Mouse (Mus musculus): Measurements from ENCODE around the gene Rapgef3. TPM values are rescaled to one million over a fixed set of nuclear protein-coding genes. Genes with fewer than 3 reads are reported as not detected.
A peak's percentile ranks its signal among the peaks of the same experiment; 100 is the strongest.

Gene Rapgef3
- polyA plus RNA-seq, 1 experiment from 2014 or later, result 4.0 TPM

DNA sequence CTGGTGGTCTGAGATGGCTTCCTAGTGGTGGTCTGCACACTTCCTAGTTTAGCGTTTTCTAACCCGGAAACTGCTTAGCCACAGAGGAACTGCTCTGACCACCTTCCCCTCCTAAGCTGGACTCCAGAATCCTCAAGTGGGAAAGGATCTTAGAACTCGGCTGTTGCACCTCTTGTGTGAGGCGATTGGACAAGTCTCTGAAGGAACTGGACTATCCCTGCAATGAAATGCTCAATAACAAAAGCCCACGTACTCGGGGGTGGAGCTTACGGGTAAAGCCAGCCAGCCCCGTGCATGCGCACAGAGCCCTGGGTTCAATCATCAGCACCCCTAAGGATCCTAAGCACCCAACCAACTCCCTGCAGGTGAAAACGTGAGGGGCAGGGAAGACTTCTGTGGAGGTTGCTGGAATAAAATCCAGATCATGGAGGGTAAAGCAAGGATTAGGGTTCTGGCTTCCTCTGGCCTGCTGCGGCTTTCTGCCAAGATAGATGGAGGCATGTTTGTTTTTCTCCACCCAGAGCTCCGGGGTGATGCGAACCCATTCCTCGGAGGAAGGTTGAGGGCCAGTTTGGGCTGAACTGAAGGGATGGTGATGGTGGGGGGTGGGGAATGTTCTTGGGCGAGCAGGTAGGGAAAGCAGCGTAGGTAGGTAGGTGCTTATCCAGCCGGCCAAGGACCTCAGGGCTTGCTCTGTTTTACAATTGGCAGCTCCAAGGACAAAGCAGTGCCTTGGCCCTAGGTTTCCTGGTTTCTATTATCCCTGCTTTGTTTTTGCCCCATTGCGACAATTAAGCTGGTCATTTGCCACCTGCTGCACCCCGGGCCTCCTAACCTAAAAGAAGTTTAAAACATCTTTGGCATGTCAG is 20.3 kb upstream of the Rapgef3 start:
- H3K27me3 ChIP-seq (ENCODE audit: control insufficient read depth, insufficient read depth, low read length), result peaks cover under 1% of the 10 kb centered on the region; the same call in 1 of the 2 replicates
- DNase-seq (ENCODE audit: low spot score) (no peak), ATAC-seq (ENCODE audit: low FRiP score) (no peak)
- H3K4me3 ChIP-seq (ENCODE audit: low read depth, low read length), result no peak overlapping the region
- no peak overlapping the region; the same call in 1 of the 2 replicates for H3K27ac ChIP-seq (ENCODE audit: low read depth, low read length)
- no peaks in the 10 kb centered on the region for H3K9me3 ChIP-seq (ENCODE audit: control insufficient read depth, low read length)
- H3K36me3 ChIP-seq (ENCODE audit: control insufficient read depth, insufficient read depth, low read length), result peaks cover under 1% of the 10 kb centered on the region; the same call in 1 of the 2 replicates
- H3K4me2 ChIP-seq (replicated peaks; ENCODE audit: low read depth, low read length), result no peak overlapping the region
- H3K4me1 ChIP-seq (replicated peaks; ENCODE audit: control insufficient read depth, insufficient read depth, low read length), result no peaks in the 10 kb centered on the region; the same call in 1 of the 2 replicates
- WGBS, result 73% methylated on average over 19 of the region's 19 CpGs
- H3K9ac ChIP-seq (ENCODE audit: low read depth, low read length), result no peak overlapping the region

- no peak overlapping the region for H3K27ac ChIP-seq (ENCODE audit: low read depth, low read length)
These were observed 19.5 kb upstream of the Rapgef3 start for GRCm38 (mm10) chr15:97787148-97787798.

DNA sequence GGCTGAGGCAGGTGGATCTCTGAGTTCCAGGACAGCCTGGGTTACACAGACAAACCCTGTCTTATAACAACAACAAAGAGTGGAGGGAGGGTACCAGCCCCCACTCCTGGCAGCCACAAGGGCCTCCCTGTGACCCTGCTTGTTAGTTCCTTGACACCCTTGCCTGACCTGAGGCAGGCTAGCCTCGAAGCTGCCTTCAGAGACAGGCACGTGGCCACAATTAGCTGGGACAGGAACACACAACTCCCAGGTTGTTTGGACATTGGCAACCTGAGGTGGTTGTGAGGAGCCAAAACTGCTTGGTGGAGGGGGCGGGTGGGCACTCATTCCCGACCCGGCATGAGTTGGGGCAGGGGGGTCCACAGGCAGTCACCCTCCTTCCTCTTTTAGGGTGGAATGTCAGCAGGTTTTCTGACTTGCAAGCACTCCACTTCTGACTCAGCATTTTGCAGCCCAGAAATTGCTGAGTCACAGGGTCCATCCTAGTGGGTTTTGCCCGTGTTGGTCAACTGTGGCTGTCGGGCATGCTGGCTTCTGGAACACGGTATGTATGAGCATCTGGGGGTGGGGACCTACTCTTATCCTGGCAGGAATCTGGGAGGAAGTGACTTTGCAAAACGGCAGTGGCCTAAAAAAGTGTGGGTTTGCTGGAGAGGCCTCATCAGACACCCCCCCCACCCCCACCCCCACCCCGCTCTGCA is 18.8 kb upstream of the Rapgef3 start:
- H3K4me1 ChIP-seq (replicated peaks; ENCODE audit: control insufficient read depth, insufficient read depth, low read length), result no peaks in the 10 kb centered on the region; the same call in none of the 2 replicates
- peaks cover 4% of the 10 kb centered on the region for H3K27me3 ChIP-seq (ENCODE audit: control insufficient read depth, insufficient read depth, low read length)
- no peak overlapping the region for H3K4me3 ChIP-seq (ENCODE audit: low read depth, low read length)
- H3K27ac ChIP-seq (ENCODE audit: low read depth, low read length), result no peak overlapping the region
- ATAC-seq (ENCODE audit: low FRiP score) (no peak), DNase-seq (ENCODE audit: low spot score) (no peak)
- no peak overlapping the region for H3K4me2 ChIP-seq (replicated peaks; ENCODE audit: low read depth, low read length)
- no peaks in the 10 kb centered on the region for H3K36me3 ChIP-seq (ENCODE audit: control insufficient read depth, insufficient read depth, low read length)
- no peaks in the 10 kb centered on the region for H3K9me3 ChIP-seq (ENCODE audit: control insufficient read depth, low read length)
- H3K9ac ChIP-seq (ENCODE audit: low read depth, low read length), result no peak overlapping the region
- WGBS, result 79% methylated on average over 10 of the region's 10 CpGs

More at GRCm38 (mm10) chr15:97787148-97787798, 19.5 kb upstream of the Rapgef3 start:
- ATAC-seq (ENCODE audit: low FRiP score), result no peak
- no peak overlapping the region for H3K4me2 ChIP-seq (replicated peaks; ENCODE audit: low read depth, low read length)
- H3K27me3 ChIP-seq (ENCODE audit: control insufficient read depth, insufficient read depth, low read length), result peaks cover 4% of the 10 kb centered on the region; the same call in 1 of the 2 replicates
- H3K9me3 ChIP-seq (ENCODE audit: control insufficient read depth, low read length), result no peaks in the 10 kb centered on the region
- no peak overlapping the region for H3K9ac ChIP-seq (ENCODE audit: low read depth, low read length)
- H3K4me1 ChIP-seq (replicated peaks; ENCODE audit: control insufficient read depth, insufficient read depth, low read length), result no peaks in the 10 kb centered on the region; the same call in none of the 2 replicates
- 80% methylated on average over 7 of the region's 7 CpGs for WGBS
- H3K36me3 ChIP-seq (ENCODE audit: control insufficient read depth, insufficient read depth, low read length), result no peaks in the 10 kb centered on the region
- H3K4me3 ChIP-seq (ENCODE audit: low read depth, low read length), result no peak overlapping the region
- no peak for DNase-seq (ENCODE audit: low spot score)

DNA sequence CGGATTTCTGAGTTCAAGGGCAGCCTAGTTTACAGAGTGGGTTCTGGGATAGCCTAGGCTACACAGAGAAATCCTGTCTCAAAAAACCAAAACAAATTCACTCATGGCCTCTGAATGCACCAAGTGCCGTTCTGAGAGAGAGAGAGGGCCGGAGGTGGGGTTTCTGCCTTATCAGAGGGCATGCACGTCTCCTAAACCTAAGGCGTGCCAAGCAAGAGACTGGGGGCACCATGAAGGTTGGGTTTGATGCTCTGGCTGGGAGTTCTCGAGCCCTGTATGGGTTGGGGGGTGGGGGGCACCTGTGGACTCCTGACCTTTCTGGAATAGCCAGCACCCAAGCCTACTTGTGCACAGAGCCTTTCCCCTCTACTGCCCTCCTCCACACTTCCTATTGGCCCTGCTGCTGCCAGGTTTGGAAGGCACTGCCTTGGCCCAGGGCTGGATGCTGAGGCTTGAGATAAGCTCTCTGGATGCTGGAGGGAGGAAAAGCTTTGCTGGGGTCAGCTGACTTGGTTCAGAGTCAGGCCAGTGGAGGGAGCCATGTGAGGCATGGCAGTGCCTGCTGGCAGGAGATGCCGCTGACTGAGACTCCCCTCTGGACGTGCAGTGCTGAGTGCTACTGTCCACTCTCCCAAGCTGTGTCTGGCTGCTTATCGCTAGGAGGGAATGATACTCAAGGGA is 18.1 kb upstream of the Rapgef3 start:
- peaks cover 4% of the 10 kb centered on the region for H3K27me3 ChIP-seq (ENCODE audit: control insufficient read depth, insufficient read depth, low read length)
- no peaks in the 10 kb centered on the region for H3K9me3 ChIP-seq (ENCODE audit: control insufficient read depth, low read length)
- no peak overlapping the region for H3K4me2 ChIP-seq (replicated peaks; ENCODE audit: low read depth, low read length)
- H3K9ac ChIP-seq (ENCODE audit: low read depth, low read length), result no peak overlapping the region
- DNase-seq (ENCODE audit: low spot score) (no peak), ATAC-seq (ENCODE audit: low FRiP score) (no peak)
- H3K27ac ChIP-seq (ENCODE audit: low read depth, low read length), result no peak overlapping the region
- 79% methylated on average over 9 of the region's 9 CpGs for WGBS
- H3K4me3 ChIP-seq (ENCODE audit: low read depth, low read length), result no peak overlapping the region
- H3K36me3 ChIP-seq (ENCODE audit: control insufficient read depth, insufficient read depth, low read length), result no peaks in the 10 kb centered on the region
- no peaks in the 10 kb centered on the region; the same call in none of the 2 replicates for H3K4me1 ChIP-seq (replicated peaks; ENCODE audit: control insufficient read depth, insufficient read depth, low read length)

DNA sequence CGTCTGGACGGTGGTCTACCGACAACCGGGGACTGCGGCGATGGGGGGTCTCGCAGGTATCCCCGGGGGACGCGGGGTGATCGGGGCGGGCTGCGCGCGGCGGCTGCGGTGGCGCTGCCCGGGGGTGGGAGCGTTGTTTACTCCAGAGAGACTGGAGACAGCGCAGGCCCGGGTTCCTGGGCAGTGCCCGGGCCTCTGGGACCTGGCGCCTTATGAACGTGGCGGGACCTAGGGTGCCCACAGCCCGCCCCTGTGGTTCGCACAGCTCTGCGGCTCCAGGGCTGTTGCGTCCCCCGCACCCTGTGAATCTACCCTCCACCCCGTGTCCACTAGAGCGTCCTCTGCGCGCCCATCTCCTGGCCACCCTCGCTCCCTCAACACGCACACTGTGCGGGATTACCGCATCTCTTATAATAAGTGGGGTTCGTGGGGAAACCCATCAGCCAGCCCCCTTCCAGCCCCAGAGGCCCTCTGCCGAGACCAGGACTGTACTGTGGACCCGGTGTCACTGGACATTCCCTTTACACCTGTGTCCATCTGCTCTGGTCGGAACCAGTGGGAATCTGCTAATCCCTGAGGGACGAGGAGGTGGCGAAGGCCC is 16.9 kb upstream of the Rapgef3 start:
- Histone ChIP-seq H3K36me3 (ENCODE audit: control insufficient read depth, insufficient read depth, low read length) (no peaks in the 10 kb centered on the region), H3K9me3 (ENCODE audit: control insufficient read depth, low read length) (no peaks in the 10 kb centered on the region), H3K4me1 (replicated peaks; ENCODE audit: control insufficient read depth, insufficient read depth, low read length) (no peaks in the 10 kb centered on the region; the same call in none of the 2 replicates), H3K4me2 (replicated peaks; ENCODE audit: low read depth, low read length) (peak overlapping the region; percentile 86), H3K27ac (ENCODE audit: low read depth, low read length) (no peak overlapping the region), H3K27me3 (ENCODE audit: control insufficient read depth, insufficient read depth, low read length) (peaks cover 4% of the 10 kb centered on the region), H3K9ac (ENCODE audit: low read depth, low read length) (peak overlapping the region; percentile 83), H3K4me3 (ENCODE audit: low read depth, low read length) (peak overlapping the region; percentile 82)
- 10% methylated on average over 35 of the region's 45 CpGs for WGBS
- DNase-seq (ENCODE audit: low spot score) (no peak), ATAC-seq (ENCODE audit: low FRiP score) (peak; percentile 69)

DNA sequence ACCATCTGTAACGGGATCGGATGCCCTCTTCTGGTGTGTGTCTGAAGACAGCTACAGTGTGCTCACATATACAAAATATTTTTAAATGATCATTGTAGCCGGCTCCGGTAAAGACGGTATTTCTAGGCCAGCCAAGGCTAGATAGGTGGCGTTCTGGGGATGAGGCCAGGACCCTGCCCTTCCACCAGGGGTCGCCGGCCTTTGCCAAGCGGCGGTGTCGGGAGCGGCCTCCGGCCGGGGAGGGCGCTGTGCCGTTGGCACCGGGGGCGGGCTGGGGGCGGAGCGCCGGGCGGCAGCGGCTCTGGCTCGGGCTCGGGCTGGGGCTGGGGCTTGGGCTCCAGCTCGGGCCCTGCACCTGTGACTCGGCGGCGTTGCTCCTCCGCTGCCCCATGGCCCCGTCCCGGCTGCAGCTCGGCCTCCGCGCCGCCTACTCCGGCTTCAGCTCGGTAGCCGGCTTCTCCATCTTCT is 16.4 kb upstream of the Rapgef3 start:
- H3K9me3 ChIP-seq (ENCODE audit: control insufficient read depth, low read length), result no peaks in the 10 kb centered on the region
- peak overlapping the region; percentile 83 for H3K9ac ChIP-seq (ENCODE audit: low read depth, low read length)
- H3K4me2 ChIP-seq (replicated peaks; ENCODE audit: low read depth, low read length), result peak overlapping the region; percentile 86
- peak; percentile 90 for DNase-seq (ENCODE audit: low spot score)
- WGBS, result 5% methylated on average over 26 of the region's 39 CpGs
- peaks cover 4% of the 10 kb centered on the region for H3K27me3 ChIP-seq (ENCODE audit: control insufficient read depth, insufficient read depth, low read length)
- no peak overlapping the region for H3K27ac ChIP-seq (ENCODE audit: low read depth, low read length)
- H3K4me1 ChIP-seq (replicated peaks; ENCODE audit: control insufficient read depth, insufficient read depth, low read length), result no peaks in the 10 kb centered on the region; the same call in none of the 2 replicates
- H3K36me3 ChIP-seq (ENCODE audit: control insufficient read depth, insufficient read depth, low read length), result no peaks in the 10 kb centered on the region
- ATAC-seq (ENCODE audit: low FRiP score), result peak; percentile 81
- H3K4me3 ChIP-seq (ENCODE audit: low read depth, low read length), result peak overlapping the region; percentile 82

DNA sequence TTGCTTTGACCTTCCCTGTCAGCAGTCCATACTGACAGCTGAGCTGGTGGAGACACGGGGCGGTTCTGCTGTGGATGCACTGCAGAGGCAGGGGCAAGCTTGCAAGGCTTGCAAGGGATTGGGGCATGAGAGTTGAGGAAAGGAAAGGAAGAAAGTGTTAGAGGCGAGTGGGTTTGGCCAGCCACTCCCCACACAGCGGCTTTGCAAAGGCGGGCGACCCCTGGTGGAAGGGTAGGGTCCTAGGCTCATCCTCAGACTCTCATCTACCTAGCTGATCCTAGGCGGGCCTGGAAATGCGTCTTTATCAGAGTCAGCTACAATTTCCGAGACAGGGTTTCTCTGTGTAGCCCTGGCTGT is 15.0 kb upstream of the Rapgef3 start:
- DNase-seq (ENCODE audit: low spot score), result peak; percentile 83
- Histone ChIP-seq H3K9ac (ENCODE audit: low read depth, low read length) (no peak overlapping the region), H3K4me1 (replicated peaks; ENCODE audit: control insufficient read depth, insufficient read depth, low read length) (no peaks in the 10 kb centered on the region; the same call in none of the 2 replicates), H3K27me3 (ENCODE audit: control insufficient read depth, insufficient read depth, low read length) (peaks cover 4% of the 10 kb centered on the region), H3K27ac (ENCODE audit: low read depth, low read length) (no peak overlapping the region), H3K4me2 (replicated peaks; ENCODE audit: low read depth, low read length) (0 out of 2 replicates have a peak overlapping the region, but pooled peaks have one; percentile 17), H3K36me3 (ENCODE audit: control insufficient read depth, insufficient read depth, low read length) (no peaks in the 10 kb centered on the region), H3K9me3 (ENCODE audit: control insufficient read depth, low read length) (no peaks in the 10 kb centered on the region), H3K4me3 (ENCODE audit: low read depth, low read length) (no peak overlapping the region)
- WGBS, result 5% methylated on average over 9 of the region's 9 CpGs
- 0 out of 2 replicates have a peak, but pooled peaks have one; percentile 28 for ATAC-seq (ENCODE audit: low FRiP score)

Data from hindbrain, embryonic 11.5 days (tissue).